Mouse (Mus musculus) forebrain, embryonic 10.5 days (tissue): ENCODE measurements at regions not wholly inside any gene's neighbourhood (a gene's known extent, or its start where the extent isn't known, plus 50 kb on each side); places are given as distances from the start of the nearest gene placed in this dataset.

ENCODE experiments used
- DNase-seq: peaks from one replicate; pipeline ENCODE4 v3.0.0-alpha.2; 2017; ENCODE audit warnings: low spot score; ENCODE audit errors: extremely low spot score
- H3K27ac ChIP-seq: fragments of 300-500 bp; sonication (generic); 2 replicates; pipeline ENCODE4 v1.5.1; 2016; ENCODE audit warnings: mild to moderate bottlenecking
- H3K27me3 ChIP-seq: fragments of 300-500 bp; sonication (generic); 2 replicates; pipeline ENCODE4 v1.6.1; 2016; ENCODE audit warnings: mild to moderate bottlenecking; ENCODE audit not compliant: poor library complexity, severe bottlenecking
- H3K36me3 ChIP-seq: fragments of 300-500 bp; sonication (generic); replicated peaks from 2 replicates; pipeline ENCODE4 v1.6.1; 2016; ENCODE audit warnings: mild to moderate bottlenecking, moderate library complexity
- H3K4me1 ChIP-seq: fragments of 300-500 bp; sonication (generic); 2 replicates; pipeline ENCODE4 v1.6.1; 2016
- H3K4me3 ChIP-seq: fragments of 300-500 bp; sonication (generic); 2 replicates; pipeline ENCODE4 v1.5.1; 2016; ENCODE audit warnings: mild to moderate bottlenecking, moderate library complexity
- H3K9me3 ChIP-seq: fragments of 300-500 bp; sonication (generic); 2 replicates; pipeline ENCODE4 v1.6.1; 2016; ENCODE audit warnings: mild to moderate bottlenecking, moderate library complexity
- WGBS: fragments of 180-500 bp; shearing (Covaris S2); methylation state at CpG from one replicate; pipeline ENCODE4 v1.1.7; 2016; 5-methylcytosine and 5-hydroxymethylcytosine counted together

DNA sequence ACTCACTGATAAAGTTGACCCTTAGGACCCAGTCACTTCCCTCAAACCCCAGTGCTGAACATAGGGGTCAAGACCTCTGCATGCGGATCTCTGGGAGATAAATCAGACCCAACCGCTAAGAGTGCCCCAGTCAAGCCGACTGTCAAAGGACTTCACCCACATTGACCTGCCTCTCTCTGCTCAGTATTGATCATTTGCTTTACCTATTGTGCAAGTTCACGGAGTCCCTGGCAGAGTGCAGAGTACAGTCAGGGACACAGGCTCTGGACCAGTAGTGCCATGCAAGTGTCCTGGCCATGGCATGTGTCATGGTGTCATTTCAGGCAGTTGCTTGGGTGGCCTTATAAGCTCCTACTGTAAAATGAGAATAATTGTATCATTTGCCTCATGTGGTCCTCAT lies 169.9 kb downstream of the Dyrk2 start:
- no peak overlapping the region for H3K4me3 ChIP-seq
- DNase-seq = no peak
- H3K27ac ChIP-seq = no peak overlapping the region
- peaks cover 3% of the 10 kb centered on the region; the same call in 1 of the 2 replicates for H3K9me3 ChIP-seq
- no peaks in the 10 kb centered on the region for H3K4me1 ChIP-seq
- WGBS = 94% methylated on average over 4 of the region's 4 CpGs
- H3K27me3 ChIP-seq = no peaks in the 10 kb centered on the region
- no peaks in the 10 kb centered on the region for H3K36me3 ChIP-seq

DNA sequence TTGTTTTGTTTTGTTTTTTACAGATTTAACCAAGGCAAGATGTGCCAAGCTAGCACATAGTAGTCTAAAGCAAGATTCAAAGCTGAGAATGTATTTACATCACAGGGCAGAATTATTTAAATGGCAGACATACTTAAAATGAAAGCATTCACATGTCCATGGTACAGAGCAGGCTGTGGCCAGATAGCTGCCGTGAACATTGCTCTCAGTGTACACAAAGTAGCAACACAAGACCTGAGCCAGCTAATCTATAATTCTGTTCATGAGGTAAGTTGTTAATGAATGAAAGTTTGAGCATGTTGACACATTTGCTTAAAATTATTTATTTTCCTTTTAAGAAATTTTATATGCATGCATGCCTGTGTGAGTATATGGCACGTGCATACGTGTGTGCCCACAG lies 164.0 kb downstream of the Dyrk2 start:
- no peak overlapping the region for H3K27ac ChIP-seq
- 0 out of 2 replicates have a peak, but pooled peaks cover 4% of the 10 kb centered on the region for H3K4me1 ChIP-seq
- H3K4me3 ChIP-seq = no peak overlapping the region
- no peaks in the 10 kb centered on the region for H3K27me3 ChIP-seq
- DNase-seq = no peak
- no peaks in the 10 kb centered on the region for H3K36me3 ChIP-seq
- H3K9me3 ChIP-seq = no peaks in the 10 kb centered on the region
- 93% methylated on average over 3 of the region's 3 CpGs for WGBS

DNA sequence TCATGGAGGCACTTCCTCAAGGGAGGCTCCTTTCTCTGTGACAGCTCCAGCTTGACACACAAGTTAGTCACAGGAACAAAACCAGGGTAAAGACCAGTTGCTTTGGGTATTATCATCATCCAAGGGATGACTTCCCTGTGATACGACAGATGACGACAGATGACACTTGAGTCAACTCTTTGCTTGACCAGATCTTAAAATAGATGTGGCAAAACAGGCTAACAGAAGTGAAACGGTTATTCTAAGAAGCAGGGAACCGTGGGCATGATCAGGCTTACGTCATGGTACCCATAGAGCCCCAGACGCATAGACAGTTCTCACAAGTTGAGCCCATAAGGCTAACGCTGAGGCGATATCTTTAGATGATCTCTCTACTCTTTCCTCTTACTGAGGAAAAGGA lies 160.3 kb downstream of the Dyrk2 start:
- Histone ChIP-seq H3K4me1 (peaks cover 11% of the 10 kb centered on the region), H3K9me3 (no peaks in the 10 kb centered on the region), H3K4me3 (no peak overlapping the region), H3K36me3 (no peaks in the 10 kb centered on the region), H3K27me3 (no peaks in the 10 kb centered on the region), H3K27ac (no peak overlapping the region)
- WGBS = 95% methylated on average over 8 of the region's 8 CpGs
- no peak for DNase-seq

DNA sequence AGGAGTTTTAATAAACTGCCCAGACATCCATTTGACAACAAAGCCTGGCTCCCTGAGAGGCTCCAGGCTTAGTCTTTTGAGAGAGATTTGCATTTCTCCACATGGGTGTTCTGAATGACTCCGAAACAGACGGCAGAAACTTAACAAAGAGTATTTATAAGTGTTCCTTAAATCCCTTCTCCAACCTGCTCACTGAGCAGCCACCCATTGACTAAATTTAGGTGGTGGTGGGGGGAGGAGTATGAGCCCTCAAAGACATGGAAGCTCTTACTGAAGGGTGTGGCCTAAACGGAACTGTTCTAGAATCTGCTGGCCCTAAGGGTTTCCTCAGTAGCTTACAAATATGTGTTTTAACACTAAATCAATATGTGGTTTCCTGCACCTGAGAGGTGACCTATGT lies 158.5 kb downstream of the Dyrk2 start:
- H3K27me3 ChIP-seq = no peaks in the 10 kb centered on the region
- H3K27ac ChIP-seq = no peak overlapping the region
- DNase-seq = no peak
- no peaks in the 10 kb centered on the region for H3K36me3 ChIP-seq
- H3K4me1 ChIP-seq = peaks cover 11% of the 10 kb centered on the region
- H3K9me3 ChIP-seq = no peaks in the 10 kb centered on the region
- WGBS = 42% methylated on average over 3 of the region's 3 CpGs
- H3K4me3 ChIP-seq = no peak overlapping the region

DNA sequence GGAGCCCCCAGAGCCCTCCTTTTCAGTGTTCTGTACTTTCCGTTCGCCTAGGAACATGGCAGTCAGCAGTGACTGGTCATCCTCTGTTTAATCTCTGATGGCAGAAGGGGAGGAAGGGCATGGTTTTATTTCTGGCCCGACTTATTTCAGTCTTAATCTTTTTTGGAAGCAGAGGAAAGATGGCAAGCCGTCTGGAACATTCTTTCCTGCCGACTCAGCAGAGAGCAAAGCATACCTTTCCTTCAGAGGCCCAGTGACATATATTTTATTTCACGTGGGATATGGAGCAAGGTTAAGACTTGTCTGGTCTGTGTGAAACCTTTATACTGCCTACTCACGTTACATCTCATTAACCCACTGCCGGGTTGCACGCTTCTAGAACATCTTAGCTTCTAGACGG lies 158.1 kb downstream of the Dyrk2 start:
- H3K36me3 ChIP-seq = no peaks in the 10 kb centered on the region
- no peaks in the 10 kb centered on the region for H3K27me3 ChIP-seq
- no peak for DNase-seq
- no peak overlapping the region for H3K27ac ChIP-seq
- WGBS = 88% methylated on average over 10 of the region's 10 CpGs
- H3K4me3 ChIP-seq = no peak overlapping the region
- H3K9me3 ChIP-seq = no peaks in the 10 kb centered on the region
- H3K4me1 ChIP-seq = peaks cover 11% of the 10 kb centered on the region

DNA sequence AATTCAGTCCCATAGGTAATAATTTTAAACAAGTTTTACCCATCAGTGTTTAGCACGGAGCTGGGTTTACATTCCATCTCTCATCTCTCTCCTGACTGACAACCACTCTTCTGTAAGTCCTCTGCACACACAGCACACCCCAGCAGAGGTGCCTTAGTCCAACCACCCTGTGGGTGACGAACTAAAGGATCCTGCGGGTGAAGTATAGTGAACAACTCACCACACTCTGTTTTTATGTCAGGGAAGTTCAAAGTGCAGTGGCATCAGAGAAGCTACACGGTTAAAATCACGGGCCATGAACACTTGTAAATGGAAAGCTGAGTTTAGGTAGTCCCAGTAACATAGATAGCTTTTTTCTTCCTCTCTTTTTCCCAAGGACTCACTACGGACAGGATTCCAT lies 157.1 kb downstream of the Dyrk2 start:
- no peaks in the 10 kb centered on the region for H3K36me3 ChIP-seq
- no peak for DNase-seq
- no peak overlapping the region for H3K27ac ChIP-seq
- H3K4me3 ChIP-seq = no peak overlapping the region
- peaks cover 8% of the 10 kb centered on the region for H3K4me1 ChIP-seq
- no peaks in the 10 kb centered on the region for H3K9me3 ChIP-seq
- H3K27me3 ChIP-seq = no peaks in the 10 kb centered on the region
- WGBS = 86% methylated on average over 6 of the region's 6 CpGs

DNA sequence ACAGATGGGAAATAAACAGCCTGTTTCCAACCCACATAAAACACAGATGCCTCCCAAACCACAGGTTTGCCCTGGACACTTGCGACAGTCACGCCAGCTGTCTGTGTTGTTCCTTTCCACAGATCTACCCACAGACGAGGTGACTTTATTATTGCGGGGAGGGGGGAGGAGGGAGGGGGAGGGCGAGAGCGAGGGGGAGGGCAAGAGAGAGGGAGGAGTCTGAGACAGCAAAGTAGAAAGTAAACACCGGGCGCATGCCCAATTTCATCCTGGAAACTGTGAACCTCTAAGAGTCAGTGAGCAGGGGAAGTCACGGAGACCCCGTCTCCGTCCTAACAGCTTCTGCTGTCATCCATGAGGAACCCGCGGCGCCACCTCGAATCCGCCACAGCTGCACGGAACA lies 155.8 kb downstream of the Dyrk2 start:
- Histone ChIP-seq H3K27me3 (no peaks in the 10 kb centered on the region), H3K9me3 (no peaks in the 10 kb centered on the region), H3K4me3 (no peak overlapping the region), H3K4me1 (peaks cover 9% of the 10 kb centered on the region), H3K36me3 (no peaks in the 10 kb centered on the region), H3K27ac (no peak overlapping the region)
- DNase-seq = no peak
- 94% methylated on average over 17 of the region's 17 CpGs for WGBS

DNA sequence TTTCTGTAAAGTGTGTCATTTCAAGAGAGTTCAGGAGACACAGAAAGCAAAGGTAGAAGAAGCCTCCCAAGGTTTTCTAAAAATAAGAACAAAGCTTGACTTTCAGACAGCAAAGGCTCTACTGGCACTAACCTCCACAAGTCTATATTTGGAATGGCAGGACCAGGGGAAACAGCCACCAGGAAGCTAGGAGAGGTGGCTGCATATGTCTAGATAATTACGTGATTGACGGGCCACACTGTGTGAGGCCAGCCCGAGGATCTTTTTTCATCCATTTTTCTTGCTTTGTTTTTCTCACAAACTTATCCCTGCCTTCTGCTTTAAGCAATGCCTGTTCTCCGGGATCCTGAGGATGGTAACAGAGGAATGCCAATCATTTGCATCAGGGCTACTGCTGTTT lies 155.4 kb downstream of the Dyrk2 start:
- no peaks in the 10 kb centered on the region for H3K27me3 ChIP-seq
- H3K9me3 ChIP-seq = no peaks in the 10 kb centered on the region

DNA sequence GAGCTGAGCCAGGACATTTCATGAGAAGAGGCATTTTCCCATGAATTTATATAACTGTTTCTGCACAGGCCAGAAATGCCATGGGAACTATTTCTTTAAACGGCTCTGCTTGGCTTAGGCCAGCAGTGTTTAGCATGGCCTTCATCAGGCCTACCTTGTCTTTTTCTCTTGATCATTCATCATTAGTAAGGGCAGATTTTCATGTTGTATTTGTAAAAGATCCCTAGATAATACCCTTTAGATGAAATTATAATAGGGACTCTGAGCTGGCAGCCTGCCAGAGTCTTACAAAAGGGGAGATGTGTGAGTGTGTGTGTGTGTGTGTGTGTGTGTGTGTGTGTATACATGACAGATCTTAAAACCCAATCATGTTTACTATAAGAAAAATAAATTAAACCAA lies 149.4 kb downstream of the Dyrk2 start:
- Histone ChIP-seq H3K4me3 (no peak overlapping the region), H3K27me3 (no peaks in the 10 kb centered on the region), H3K4me1 (peaks cover 30% of the 10 kb centered on the region), H3K9me3 (no peaks in the 10 kb centered on the region), H3K27ac (no peak overlapping the region), H3K36me3 (no peaks in the 10 kb centered on the region)
- WGBS = 75% methylated on average over 1 of the region's 1 CpGs
- DNase-seq = no peak

More for the DNA sequence above, 155.4 kb downstream of the Dyrk2 start:
- WGBS = 88% methylated on average over 4 of the region's 4 CpGs
- H3K36me3 ChIP-seq = no peaks in the 10 kb centered on the region
- no peak overlapping the region for H3K27ac ChIP-seq
- no peak overlapping the region for H3K4me3 ChIP-seq
- no peak for DNase-seq
- H3K4me1 ChIP-seq = peaks cover 13% of the 10 kb centered on the region

DNA sequence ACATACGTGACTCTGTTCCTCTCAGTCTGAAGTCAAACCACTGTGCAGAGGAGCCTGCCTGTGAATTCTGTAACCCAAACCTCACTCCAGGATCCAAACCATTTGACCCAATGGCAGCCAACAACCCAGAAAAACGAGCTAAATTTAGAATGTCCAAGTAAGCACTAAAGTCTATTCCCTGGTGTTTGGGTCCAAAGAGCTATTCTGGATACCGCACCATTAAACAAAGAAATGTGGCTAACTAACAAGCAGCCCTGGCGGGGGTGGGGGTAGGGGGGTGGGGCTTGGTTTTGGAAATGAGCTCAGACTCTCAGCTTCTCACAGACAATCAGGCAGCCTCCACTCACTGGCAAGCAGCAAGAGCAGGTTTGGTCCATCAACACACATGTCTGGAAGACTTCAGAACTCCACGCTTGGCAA lies 147.9 kb downstream of the Dyrk2 start:
- WGBS = 41% methylated on average over 5 of the region's 5 CpGs
- no peak for DNase-seq
- H3K36me3 ChIP-seq = no peaks in the 10 kb centered on the region
- H3K4me1 ChIP-seq = peaks cover 30% of the 10 kb centered on the region
- H3K27ac ChIP-seq = peak overlapping the region; percentile 64; the same call in 1 of the 2 replicates
- H3K4me3 ChIP-seq = no peak overlapping the region
- no peaks in the 10 kb centered on the region for H3K27me3 ChIP-seq
- no peaks in the 10 kb centered on the region for H3K9me3 ChIP-seq

DNA sequence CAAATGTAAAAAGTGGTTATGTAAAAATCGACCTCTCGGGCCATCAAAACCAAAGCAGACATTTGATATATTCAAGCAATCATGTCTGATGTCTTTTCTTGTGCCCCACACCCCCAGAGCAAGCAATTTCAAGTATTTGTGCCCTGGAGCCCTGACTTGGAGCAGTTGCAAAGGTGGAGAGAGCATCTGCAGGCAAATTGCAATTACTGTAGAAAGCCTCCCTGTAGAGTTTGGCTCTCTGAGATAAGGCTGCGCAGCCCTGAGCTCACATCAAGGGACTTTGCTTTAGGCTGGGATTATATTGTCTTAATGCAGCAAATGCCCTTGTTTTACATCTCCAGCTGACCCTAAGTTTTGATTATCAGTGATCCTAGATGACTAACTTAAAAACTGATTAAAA lies 147.3 kb downstream of the Dyrk2 start:
- Histone ChIP-seq H3K4me3 (no peak overlapping the region), H3K36me3 (no peaks in the 10 kb centered on the region), H3K27me3 (no peaks in the 10 kb centered on the region), H3K4me1 (peaks cover 30% of the 10 kb centered on the region), H3K9me3 (no peaks in the 10 kb centered on the region), H3K27ac (peak overlapping the region; percentile 64; the same call in 1 of the 2 replicates)
- no peak for DNase-seq
- 60% methylated on average over 3 of the region's 3 CpGs for WGBS

DNA sequence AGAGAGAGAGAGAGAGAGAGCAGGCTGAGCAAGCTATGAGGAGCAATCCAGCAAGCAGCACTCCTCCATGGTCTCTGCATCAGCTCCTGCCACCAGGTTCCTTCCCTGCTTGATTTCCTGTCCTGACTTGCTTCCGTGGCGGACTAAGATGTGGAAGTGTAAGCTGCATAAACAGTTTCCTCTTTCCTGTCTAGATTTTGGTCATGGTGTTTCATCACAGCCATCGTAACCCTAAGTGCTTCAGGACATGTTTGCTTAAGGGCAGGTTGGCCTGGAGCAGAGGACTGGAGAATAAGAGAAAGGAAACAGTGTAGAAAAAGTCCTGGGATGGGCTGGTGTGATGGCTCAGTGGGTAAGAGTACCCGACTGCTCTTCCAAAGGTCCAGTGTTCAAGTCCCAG lies 133.9 kb downstream of the Dyrk2 start:
- Histone ChIP-seq H3K4me1 (no peaks in the 10 kb centered on the region), H3K4me3 (no peak overlapping the region), H3K27ac (no peak overlapping the region), H3K27me3 (no peaks in the 10 kb centered on the region), H3K9me3 (no peaks in the 10 kb centered on the region), H3K36me3 (no peaks in the 10 kb centered on the region)
- 86% methylated on average over 4 of the region's 4 CpGs for WGBS
- DNase-seq = no peak

DNA sequence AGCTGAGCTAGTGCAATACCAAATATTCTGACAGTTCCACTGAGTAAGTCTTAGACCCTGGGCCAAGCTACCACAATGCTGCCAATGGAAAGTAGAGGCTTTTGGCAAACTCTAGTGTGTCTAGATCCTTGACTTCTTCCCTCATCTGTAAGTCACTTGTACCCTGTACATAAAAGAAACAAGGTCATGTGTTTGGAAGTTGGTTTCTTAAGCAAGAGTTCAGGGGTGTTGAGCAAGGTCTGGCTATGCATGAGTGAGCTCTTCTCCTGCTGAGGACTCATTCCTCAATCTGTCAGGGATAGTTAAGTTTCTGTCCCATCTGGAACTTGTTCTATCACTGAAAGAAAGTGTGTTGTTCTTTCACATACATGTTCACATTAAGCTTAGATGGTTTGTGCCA lies 132.9 kb downstream of the Dyrk2 start:
- Histone ChIP-seq H3K4me3 (no peak overlapping the region), H3K27ac (no peak overlapping the region), H3K4me1 (no peaks in the 10 kb centered on the region), H3K36me3 (no peaks in the 10 kb centered on the region), H3K9me3 (no peaks in the 10 kb centered on the region), H3K27me3 (no peaks in the 10 kb centered on the region)
- no peak for DNase-seq

DNA sequence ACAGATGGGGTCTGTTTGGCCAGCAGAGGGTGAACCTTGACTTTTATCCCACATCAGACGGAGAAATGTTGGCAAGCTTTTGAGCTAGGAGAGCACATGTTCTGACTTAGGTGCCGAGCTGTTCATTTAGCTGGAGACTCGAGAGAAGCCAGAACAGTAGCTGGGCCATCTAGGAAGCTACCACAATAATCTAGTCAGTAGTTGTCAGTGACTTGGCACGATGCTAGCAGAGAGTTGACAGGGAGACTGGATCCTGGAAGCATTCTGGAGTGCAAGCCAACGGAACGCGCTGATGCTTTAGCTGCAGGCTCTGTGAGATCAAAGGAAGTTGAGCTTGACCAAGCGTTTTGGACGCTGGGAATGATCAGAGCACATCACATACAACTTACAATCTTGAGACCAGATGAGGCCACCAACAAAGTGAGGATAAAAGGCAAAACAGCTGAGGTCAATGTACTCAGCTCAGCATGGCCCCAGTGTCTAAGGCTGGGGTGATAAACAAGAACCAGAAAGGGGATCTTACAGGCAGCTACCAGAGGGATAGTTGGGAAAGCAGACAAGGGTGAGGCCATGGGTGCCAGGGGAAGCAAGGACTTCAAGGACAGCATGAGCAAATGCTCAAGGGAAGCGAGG lies 130.0 kb downstream of the Dyrk2 start:
- no peak overlapping the region for H3K4me3 ChIP-seq
- H3K27me3 ChIP-seq = no peaks in the 10 kb centered on the region
- H3K27ac ChIP-seq = no peak overlapping the region
- H3K36me3 ChIP-seq = no peaks in the 10 kb centered on the region
- no peaks in the 10 kb centered on the region for H3K9me3 ChIP-seq
- no peaks in the 10 kb centered on the region for H3K4me1 ChIP-seq
- no peak for DNase-seq
- WGBS = 90% methylated on average over 10 of the region's 10 CpGs
